Mouse (Mus musculus) MEL (cell line): ENCODE data around the gene Hvcn1. TPM values are rescaled to one million over a fixed set of nuclear protein-coding genes. Genes with fewer than 3 reads are reported as not detected.

Experiments used
- DNase-seq: peaks from one replicate; pipeline ENCODE4 v3.0.0; 2011; ENCODE audit warnings: low read depth, low spot score
- H3K27ac ChIP-seq: 2 replicates; pipeline ENCODE4 v1.5.1; 2012; ENCODE audit warnings: low read depth, mild to moderate bottlenecking, control low read depth, low read length, moderate library complexity; ENCODE audit not compliant: control insufficient read depth
- H3K27me3 ChIP-seq, 2 experiments: fragments of 150-350 bp in 1 of 2; sonication (generic) in 1 of 2; 2 replicates each; pipeline ENCODE4 v1.6.1; 2012; ENCODE audit warnings: low read length in 2 of 2, mild to moderate bottlenecking in 2 of 2, improper control_type of control experiment in 1 of 2, moderate library complexity in 1 of 2; ENCODE audit not compliant: insufficient read depth in 2 of 2, control insufficient read depth in 1 of 2
- H3K36me3 ChIP-seq, 2 experiments: 2 replicates each; pipeline ENCODE4 v1.6.1; 2012 to 2014; ENCODE audit warnings: low read length in 2 of 2, improper control_type of control experiment in 1 of 2, inconsistent platforms in 1 of 2, mild to moderate bottlenecking in 1 of 2; ENCODE audit not compliant: insufficient read depth in 2 of 2, control insufficient read depth in 1 of 2
- H3K4me1 ChIP-seq, 2 experiments: fragments of 150-350 bp in 1 of 2; sonication (generic) in 1 of 2; 2 replicates each; pipeline ENCODE4 v1.6.1; 2012; ENCODE audit warnings: low read length in 2 of 2, improper control_type of control experiment in 1 of 2, mild to moderate bottlenecking in 1 of 2; ENCODE audit not compliant: insufficient read depth in 2 of 2, control insufficient read depth in 1 of 2
- H3K4me3 ChIP-seq, 2 experiments: fragments of 150-350 bp in 1 of 2; sonication (generic) in 1 of 2; 2 replicates each; pipeline ENCODE4 v1.5.1; 2012; ENCODE audit warnings: low read depth in 2 of 2, low read length in 2 of 2, mild to moderate bottlenecking in 2 of 2, moderate library complexity in 2 of 2, control low read depth in 1 of 2, improper control_type of control experiment in 1 of 2; ENCODE audit not compliant: control insufficient read depth in 1 of 2, insufficient read depth in 1 of 2
- H3K79me2 ChIP-seq: 2 replicates; pipeline ENCODE4 v1.6.1; 2012; ENCODE audit warnings: mild to moderate bottlenecking, low read length, moderate library complexity; ENCODE audit not compliant: control insufficient read depth, poor library complexity, insufficient read depth
- H3K9ac ChIP-seq: 2 replicates; pipeline ENCODE4 v1.6.1; 2012; ENCODE audit warnings: low read depth, mild to moderate bottlenecking, control low read depth, low read length, moderate library complexity; ENCODE audit not compliant: control insufficient read depth, poor library complexity, severe bottlenecking
- H3K9me3 ChIP-seq: fragments of 150-350 bp; sonication (generic); replicated peaks from 2 replicates; pipeline ENCODE4 v1.6.1; 2012; ENCODE audit warnings: mild to moderate bottlenecking, low read length, improper control_type of control experiment, moderate library complexity; ENCODE audit not compliant: insufficient read depth
- CHD1 ChIP-seq: IDR thresholded peaks from 2 replicates; pipeline ENCODE4 v1.6.1; 2012; ENCODE audit warnings: low read depth, mild to moderate bottlenecking, inconsistent platforms, low read length, improper control_type of control experiment
- CHD2 ChIP-seq: IDR thresholded peaks from 2 replicates; pipeline ENCODE4 v1.6.1; 2011; ENCODE audit warnings: low read length, improper control_type of control experiment
- CTCF ChIP-seq, 3 experiments: IDR thresholded peaks in 2 of 3; conservative IDR thresholded peaks in 1 of 3; 2 replicates each; pipeline ENCODE4 v1.5.1; 2011 to 2012; ENCODE audit warnings: low read length in 3 of 3, low read depth in 2 of 3, mild to moderate bottlenecking in 2 of 3, improper control_type of control experiment in 1 of 3, inconsistent platforms in 1 of 3, mixed read lengths in 1 of 3, moderate library complexity in 1 of 3; ENCODE audit not compliant: control insufficient read depth in 1 of 3, insufficient read depth in 1 of 3, poor library complexity in 1 of 3, severe bottlenecking in 1 of 3
- E2F4 ChIP-seq: IDR thresholded peaks from 2 replicates; pipeline ENCODE4 v1.6.1; 2011; ENCODE audit warnings: low read depth, low read length, improper control_type of control experiment, borderline replicate concordance
- MAFK ChIP-seq: IDR thresholded peaks from 2 replicates; pipeline ENCODE4 v1.6.1; 2011; ENCODE audit warnings: low read depth, mild to moderate bottlenecking, low read length, improper control_type of control experiment, borderline replicate concordance
- MAX ChIP-seq: IDR thresholded peaks from 2 replicates; pipeline ENCODE4 v1.6.1; 2011; ENCODE audit warnings: low read length, improper control_type of control experiment
- MEF2A ChIP-seq: IDR thresholded peaks from 2 replicates; pipeline ENCODE4 v1.6.1; 2014; ENCODE audit warnings: low read depth, mild to moderate bottlenecking, inconsistent platforms, low read length, improper control_type of control experiment; ENCODE audit not compliant: poor library complexity, insufficient replicate concordance, severe bottlenecking; ENCODE audit errors: extremely low read depth
- MXI1 ChIP-seq: IDR thresholded peaks from 2 replicates; pipeline ENCODE4 v1.6.1; 2011; ENCODE audit warnings: mild to moderate bottlenecking, low read depth, low read length, improper control_type of control experiment
- MYC ChIP-seq: IDR thresholded peaks from 2 replicates; pipeline ENCODE4 v1.6.1; 2011; ENCODE audit warnings: low read depth, mild to moderate bottlenecking, low read length, improper control_type of control experiment, moderate library complexity
- NELFE ChIP-seq: IDR thresholded peaks from 2 replicates; pipeline ENCODE4 v1.6.1; 2011; ENCODE audit warnings: low read depth, low read length, improper control_type of control experiment
- POLR2A ChIP-seq, 2 experiments: IDR thresholded peaks; 2 replicates each; pipeline ENCODE4 v1.6.1; 2011 to 2012; ENCODE audit warnings: low read length in 2 of 2, mild to moderate bottlenecking in 2 of 2, control low read depth in 1 of 2, improper control_type of control experiment in 1 of 2, low read depth in 1 of 2, moderate library complexity in 1 of 2; ENCODE audit not compliant: control insufficient read depth in 1 of 2, insufficient read depth in 1 of 2, poor library complexity in 1 of 2
- SMC3 ChIP-seq: IDR thresholded peaks from 2 replicates; pipeline ENCODE4 v1.6.1; 2011; ENCODE audit warnings: low read depth, low read length, improper control_type of control experiment
- UBTF ChIP-seq: IDR thresholded peaks from 2 replicates; pipeline ENCODE4 v1.6.1; 2012; ENCODE audit warnings: low read depth, mild to moderate bottlenecking, inconsistent platforms, low read length, improper control_type of control experiment, moderate library complexity, borderline replicate concordance; ENCODE audit not compliant: insufficient read depth
- USF1 ChIP-seq: IDR thresholded peaks from 2 replicates; pipeline ENCODE4 v1.6.1; 2014; ENCODE audit warnings: low read depth, mild to moderate bottlenecking, inconsistent platforms, low read length, improper control_type of control experiment, moderate library complexity
- ZKSCAN1 ChIP-seq: IDR thresholded peaks from 2 replicates; pipeline ENCODE4 v1.6.1; 2012; ENCODE audit warnings: low read depth, mild to moderate bottlenecking, inconsistent platforms, low read length, improper control_type of control experiment, moderate library complexity
- ZNF384 ChIP-seq: IDR thresholded peaks from 2 replicates; pipeline ENCODE4 v1.6.1; 2012; ENCODE audit warnings: low read depth, mild to moderate bottlenecking, inconsistent platforms, low read length, improper control_type of control experiment
- polyA plus RNA-seq, 2 experiments: library from polyadenylated mRNA; stranded (reverse) in 1 of 2; unstranded in 1 of 2; fragments of >175 nt in 1 of 2; fragments of >200 nt in 1 of 2; gene quantifications; 2 replicates each; pipeline versions ENCODE4 v1.2.1 to v1.2.4; 2012; ENCODE audit warnings: low replicate concordance in 2 of 2, low read depth in 1 of 2; ENCODE audit not compliant: insufficient read length in 2 of 2, insufficient read depth in 1 of 2, missing spikeins in 1 of 2
- total RNA-seq: library from RNA; depleted of rRNA; stranded (reverse); fragments of 300-350 nt; gene quantifications from 2 replicates; pipeline ENCODE4 v1.2.3, GENCODE M21; 2012

Gene Hvcn1
- total and polyA plus RNA-seq, 3 experiments, result 8.4 to 13.5 TPM; not detected in 1

DNA sequence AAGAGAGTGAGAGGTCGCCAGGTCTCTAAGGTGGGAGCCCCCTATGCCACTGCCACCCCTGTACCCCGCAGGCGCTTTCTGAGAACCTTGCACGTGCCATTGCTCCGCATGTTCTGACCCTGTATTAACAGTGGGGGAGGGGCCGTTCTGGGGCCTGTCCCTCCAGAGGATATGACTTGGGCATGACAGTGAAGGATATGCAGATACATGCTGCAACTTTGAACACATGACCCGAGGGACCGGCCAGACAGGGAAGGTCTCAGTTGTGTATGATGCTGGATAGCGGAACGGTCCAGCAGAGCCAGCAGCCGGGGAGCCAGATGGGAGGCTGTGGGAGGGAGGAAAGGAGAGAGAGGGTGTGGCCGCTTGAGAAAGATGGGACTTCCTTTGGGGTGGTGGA lies 27.1 kb downstream of the Hvcn1 start:
- no peak for DNase-seq
- TF ChIP-seq MXI1, result no peak
- TF ChIP-seq CHD1, result no peak
- no peak for TF ChIP-seq USF1
- TF ChIP-seq MAX, result no peak
- TF ChIP-seq MAFK, result no peak
- TF ChIP-seq CTCF (IDR thresholded peaks at IDR 0.05 in 2 of 3, conservative IDR thresholded peaks at IDR 0.05 in 1 of 3; ENCODE audit: control insufficient read depth in 1 of 3, insufficient read depth in 1 of 3, low read depth in 2 of 3, low read length in 3 of 3, poor library complexity in 1 of 3, severe bottlenecking in 1 of 3), result no peak
- no peak for TF ChIP-seq MEF2A
- no peaks in the 10 kb centered on the region for H3K9me3 ChIP-seq
- no peak overlapping the region for H3K9ac ChIP-seq
- no peaks in the 10 kb centered on the region for H3K27me3 ChIP-seq
- no peaks in the 10 kb centered on the region for H3K4me1 ChIP-seq
- H3K4me3 ChIP-seq, result no peak overlapping the region
- H3K36me3 ChIP-seq, result no peaks in the 10 kb centered on the region
- H3K27ac ChIP-seq, result no peak overlapping the region
- H3K79me2 ChIP-seq, result no peaks in the 10 kb centered on the region

DNA sequence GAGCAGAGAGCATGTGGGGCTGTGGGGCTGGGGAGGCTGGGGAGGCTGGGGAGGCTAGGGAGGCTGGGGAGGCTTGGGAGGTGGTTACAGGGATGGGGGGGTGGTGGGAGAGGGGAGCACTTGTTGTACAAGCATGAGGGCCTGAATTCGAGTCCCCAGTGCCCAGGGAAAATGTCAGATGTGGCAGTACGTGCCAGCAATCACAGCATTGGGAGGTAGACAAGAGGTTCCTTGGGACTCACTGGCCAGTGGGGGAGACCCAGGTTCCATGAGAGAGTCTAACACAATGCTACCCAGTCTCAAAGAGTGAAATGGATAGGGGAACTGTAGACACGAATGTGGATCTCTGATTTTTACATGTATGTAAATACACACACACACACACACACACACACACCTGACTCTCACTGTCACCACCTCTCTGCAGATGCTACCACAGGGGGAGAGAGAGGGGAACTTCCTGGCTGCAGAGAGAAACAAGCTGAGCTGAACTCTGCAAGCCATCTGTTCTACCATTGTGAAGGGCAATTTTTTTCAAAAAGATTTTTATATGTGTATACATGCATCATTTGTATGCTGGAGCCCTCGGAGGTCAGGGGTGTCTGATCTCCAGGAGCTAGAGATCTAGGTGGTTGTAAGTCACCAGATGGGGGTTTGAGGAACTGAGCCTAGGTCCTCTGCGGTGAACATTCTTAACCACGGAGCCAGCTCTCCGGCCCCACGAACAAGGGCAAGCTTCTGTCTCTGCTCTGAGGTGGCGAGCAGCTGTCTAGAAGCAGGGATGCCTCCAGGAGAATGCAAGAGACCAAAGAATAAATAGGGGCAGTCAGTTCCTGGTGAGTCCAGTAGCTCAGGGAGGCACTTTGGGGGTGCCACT lies 28.0 kb downstream of the Hvcn1 start:
- H3K27ac ChIP-seq, result no peak overlapping the region
- TF ChIP-seq MXI1 (no peak), E2F4 (no peak), CHD2 (no peak), POLR2A (IDR thresholded peaks at IDR 0.05; ENCODE audit: control insufficient read depth in 1 of 2, insufficient read depth in 1 of 2, low read depth in 1 of 2, low read length in 2 of 2, poor library complexity in 1 of 2) (no peak), ZNF384 (no peak), ZKSCAN1 (no peak), UBTF (no peak), NELFE (no peak), MYC (no peak), SMC3 (no peak)
- H3K79me2 ChIP-seq, result no peaks in the 10 kb centered on the region
- H3K4me3 ChIP-seq, result no peak overlapping the region
- H3K27me3 ChIP-seq, result no peaks in the 10 kb centered on the region
- DNase-seq, result no peak
- H3K9ac ChIP-seq, result no peak overlapping the region
- H3K4me1 ChIP-seq, result no peaks in the 10 kb centered on the region
- no peaks in the 10 kb centered on the region for H3K9me3 ChIP-seq
- H3K36me3 ChIP-seq, result no peaks in the 10 kb centered on the region
